Mouse (Mus musculus): ENCODE data around the gene Pdha1.

GRCm38 (mm10) chrX:160135719-160136118, 2.5 kb downstream of the Pdha1 start:
- TF ChIP-seq CTCF (conservative IDR thresholded peaks at IDR 0.05; ENCODE audit: low read length) (no peak), NANOG (IDR thresholded peaks at IDR 0.05; ENCODE audit: borderline replicate concordance, low read length) (no peak), POU5F1 (IDR thresholded peaks at IDR 0.05; ENCODE audit: borderline replicate concordance, low read length) (no peak)
